Comparison of ENCODE assay signal across 8 mouse cellular contexts in the genomic region with DNA sequence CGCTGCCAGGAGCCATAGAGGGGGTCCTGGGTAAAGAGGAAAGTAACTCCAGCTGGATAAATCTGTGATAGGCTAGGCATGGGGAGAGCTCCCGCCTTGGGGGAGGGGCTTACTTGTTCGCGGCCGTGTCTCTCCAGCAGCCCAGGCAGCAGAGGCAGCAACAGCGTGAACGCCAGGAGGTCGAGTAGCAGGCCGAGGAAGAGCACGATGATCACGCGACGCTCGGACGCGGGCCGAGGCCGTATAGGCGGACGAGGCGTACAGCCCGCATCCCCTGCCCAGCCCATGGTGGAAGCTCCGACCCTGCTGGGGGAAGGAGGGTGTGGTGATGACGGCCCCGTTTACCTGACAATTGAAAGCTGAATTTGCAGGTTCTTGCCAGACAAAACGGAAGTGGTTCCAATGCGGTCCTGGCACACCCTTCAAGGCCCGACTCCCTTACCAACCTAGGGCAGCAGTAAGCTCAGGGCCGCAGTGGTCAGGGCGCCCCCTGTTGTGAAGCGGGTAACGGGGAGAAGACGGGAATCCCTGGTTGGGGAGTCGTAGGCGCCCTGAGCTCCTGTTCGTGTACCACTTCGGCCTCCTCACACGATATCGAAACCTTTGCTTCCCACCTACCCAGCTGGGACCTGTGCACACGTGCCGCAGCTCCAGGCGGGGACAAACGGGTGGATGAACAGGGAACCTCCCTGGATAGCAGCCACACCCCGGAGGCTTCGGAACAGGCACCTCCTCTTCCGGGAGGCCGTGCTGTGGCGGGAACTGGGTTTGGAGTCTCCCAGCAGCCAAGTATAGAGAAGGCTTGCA. TPM values are rescaled to one million over a fixed set of nuclear protein-coding genes. Genes with fewer than 3 reads are reported as not detected.
DNase-seq lines count a peak whose midpoint lies in the region; ATAC-seq and TF ChIP-seq lines count a peak whose summit lies in the region.

A gene (minus strand): TSS at position 732 of the 807 bp plus-strand sequence.

- H3K4me3 ChIP-seq in ES-Bruce4 (ENCODE audit: low read depth, low read length), result peak within 1 kb of the TSS; percentile 51
- peak within 1 kb of the TSS; percentile 61 for H3K4me3 ChIP-seq in forebrain, embryonic 13.5 days

- H3K27me3 ChIP-seq in ES-Bruce4 (ENCODE audit: control insufficient read depth, insufficient read depth, low read length, poor library complexity, severe bottlenecking), result no peaks in the 10 kb centered on the region
- H3K27me3 ChIP-seq in forebrain, embryonic 13.5 days, result no peaks in the 10 kb centered on the region

- peak within 1 kb of the TSS; percentile 25 for H3K9ac ChIP-seq in ES-Bruce4 (ENCODE audit: low read depth, poor library complexity, severe bottlenecking)
- peak within 1 kb of the TSS; percentile 81 for H3K9ac ChIP-seq in forebrain, embryonic 13.5 days

- peak; percentile 29 for TF ChIP-seq CTCF in ES-Bruce4 (IDR thresholded peaks at IDR 0.05; ENCODE audit: low read depth, low read length)

- peak within 1 kb of the TSS; percentile 81 for H3K27ac ChIP-seq in ES-Bruce4 (ENCODE audit: insufficient read depth, low read length)
- peak within 1 kb of the TSS; percentile 84 for H3K27ac ChIP-seq in forebrain, embryonic 13.5 days

- intact Hi-C loops in heart, postnatal 10 days (cut with DNase I), result loop anchor here (2.0 to 5.0 kb wide), 2 partner anchors 89 to 118 kb away; no protein-coding TSS in a partner anchor

- WGBS in forebrain, embryonic 13.5 days, result under 1% methylated on average over 48 of the region's 48 CpGs

- peak; percentile 86 to 89 for DNase-seq in heart, postnatal 10 days
- DNase-seq in layer of hippocampus, adult 11-12 months (ENCODE audit: low spot score), result peak; percentile 85
- DNase-seq in lung, adult 18-20 months, result peak; percentile 82 to 83
- peak; percentile 55 to 69 for DNase-seq in thymus, adult 18-20 months

- peaks cover 9% of the 10 kb centered on the region for H3K4me1 ChIP-seq in ES-Bruce4 (ENCODE audit: control insufficient read depth, insufficient read depth, low read length)
- H3K4me1 ChIP-seq in forebrain, embryonic 13.5 days, result peaks cover 23% of the 10 kb centered on the region

- H3K9me3 ChIP-seq in ES-Bruce4 (replicated peaks; ENCODE audit: control insufficient read depth, insufficient read depth, low read length, poor library complexity, severe bottlenecking), result no peaks in the 10 kb centered on the region
- H3K9me3 ChIP-seq in forebrain, embryonic 13.5 days (replicated peaks), result no peaks in the 10 kb centered on the region

- TF ChIP-seq EP300 in ES-Bruce4 (IDR thresholded peaks at IDR 0.05; ENCODE audit: insufficient read depth, low read depth, low read length), result peak; percentile 34; the same call in 1 of the 2 replicates

- peak within 1 kb of the TSS; percentile 91 for H3K4me2 ChIP-seq in forebrain, embryonic 13.5 days

- H3K36me3 ChIP-seq in ES-Bruce4 (ENCODE audit: control insufficient read depth, insufficient read depth, low read length, poor library complexity, severe bottlenecking), result peaks cover 29% of the 10 kb centered on the region
- H3K36me3 ChIP-seq in forebrain, embryonic 13.5 days (ENCODE audit: poor library complexity, severe bottlenecking), result peaks cover 81% of the 10 kb centered on the region

- peak; percentile 81 for TF ChIP-seq POLR2A in ES-Bruce4 (IDR thresholded peaks at IDR 0.05; ENCODE audit: insufficient read depth, low read length)

- ATAC-seq in cerebellum, adult (ENCODE audit: insufficient number of reproducible peaks, low FRiP score, low TSS enrichment), result peak; percentile 74
- peak; percentile 92 for ATAC-seq in forebrain, embryonic 13.5 days
- peak; percentile 45 for ATAC-seq in neutrophil, adult 5-6 weeks (ENCODE audit: extremely low read depth, insufficient number of reproducible peaks, low FRiP score, poor library complexity, severe bottlenecking)

RNA-seq across cellular contexts. Expression of the gene that starts here (rescaled TPM):
- polyA plus RNA-seq in ES-Bruce4 (2011; ENCODE audit: insufficient read depth, insufficient read length, low read depth, missing spikeins), result 70.1 and 91.6 TPM in 2 replicates
- 86.9 and 99.0 TPM in 2 replicates for polyA plus RNA-seq in forebrain, embryonic 13.5 days (2015; fragmentation: Nextera tagmentation; extraction: Ambion mirVana)
- 10 to 100 TPM; 20.7 to 25.4 TPM for total RNA-seq in heart, postnatal 10 days (2021)
- total RNA-seq in neutrophil, adult 5-6 weeks (2017), result 28.6 and 36.0 TPM in 2 replicates

Comparison
In these comparisons a context has a peak if more than half of its experiments do, and no peak if none do; other contexts are left out.
1. Peak in every context shown above with its lines: DNase-seq, ATAC-seq, H3K4me3 ChIP-seq and H3K27ac ChIP-seq.